Mouse (Mus musculus) adrenal gland, postnatal 4 days (tissue): ENCODE measurements around the gene Pnmal1. TPM values are rescaled to one million over a fixed set of nuclear protein-coding genes. Genes with fewer than 3 reads are reported as not detected.
A peak's percentile ranks its signal among the peaks of the same experiment; 100 is the strongest.

Experiments used
- DNase-seq, 2 experiments: peaks; one replicate each; pipeline ENCODE4 v3.0.0; 2021 to 2022; ENCODE audit warnings: low spot score in 2 of 2, mixed read lengths in 2 of 2
- total RNA-seq, 2 experiments: library from RNA; stranded (reverse); gene quantifications; 2 replicates each; pipeline ENCODE4 v1.2.3; 2021

Pnmal1 gene
- total RNA-seq, 2 experiments from 2014 or later: 7.3 to 7.8 TPM

DNA sequence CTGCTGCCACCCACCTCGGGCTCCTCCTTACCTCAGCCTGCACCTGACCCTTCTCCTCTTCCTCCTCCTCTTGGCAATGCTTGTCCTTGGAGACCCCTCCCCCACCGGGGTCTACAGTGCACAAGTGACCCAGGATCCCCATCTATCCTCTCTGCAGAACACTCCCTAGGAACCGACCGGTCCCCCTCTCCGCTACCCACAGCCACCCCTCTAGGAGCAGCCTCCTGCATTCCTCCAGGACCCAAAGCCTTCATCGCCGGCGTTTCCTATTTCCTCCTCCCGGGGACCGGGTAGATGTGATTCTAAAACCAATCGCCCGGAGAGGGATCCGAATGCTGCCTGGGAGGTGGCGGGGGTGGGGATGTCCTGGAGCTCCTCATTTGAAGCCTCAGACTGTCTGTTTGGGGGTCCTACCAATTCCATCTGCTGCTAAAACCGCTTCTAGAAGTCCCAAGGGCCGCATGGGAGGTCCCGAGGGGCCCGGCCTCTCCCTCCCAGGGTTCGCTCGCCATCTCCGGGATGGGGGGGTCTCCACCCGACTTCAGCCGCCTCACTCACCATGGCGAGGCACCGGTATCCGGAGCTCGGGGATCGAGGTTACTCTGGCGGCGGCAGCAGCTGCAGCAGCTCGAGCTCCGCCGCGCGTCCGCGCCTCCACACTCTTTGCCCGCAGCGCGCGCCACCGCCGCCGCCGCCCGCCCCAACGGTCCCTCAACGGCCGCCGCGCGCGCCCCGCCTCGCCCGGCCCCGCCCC lies 36.0 kb upstream of the Pnmal1 start:
- DNase-seq: no peak

DNA sequence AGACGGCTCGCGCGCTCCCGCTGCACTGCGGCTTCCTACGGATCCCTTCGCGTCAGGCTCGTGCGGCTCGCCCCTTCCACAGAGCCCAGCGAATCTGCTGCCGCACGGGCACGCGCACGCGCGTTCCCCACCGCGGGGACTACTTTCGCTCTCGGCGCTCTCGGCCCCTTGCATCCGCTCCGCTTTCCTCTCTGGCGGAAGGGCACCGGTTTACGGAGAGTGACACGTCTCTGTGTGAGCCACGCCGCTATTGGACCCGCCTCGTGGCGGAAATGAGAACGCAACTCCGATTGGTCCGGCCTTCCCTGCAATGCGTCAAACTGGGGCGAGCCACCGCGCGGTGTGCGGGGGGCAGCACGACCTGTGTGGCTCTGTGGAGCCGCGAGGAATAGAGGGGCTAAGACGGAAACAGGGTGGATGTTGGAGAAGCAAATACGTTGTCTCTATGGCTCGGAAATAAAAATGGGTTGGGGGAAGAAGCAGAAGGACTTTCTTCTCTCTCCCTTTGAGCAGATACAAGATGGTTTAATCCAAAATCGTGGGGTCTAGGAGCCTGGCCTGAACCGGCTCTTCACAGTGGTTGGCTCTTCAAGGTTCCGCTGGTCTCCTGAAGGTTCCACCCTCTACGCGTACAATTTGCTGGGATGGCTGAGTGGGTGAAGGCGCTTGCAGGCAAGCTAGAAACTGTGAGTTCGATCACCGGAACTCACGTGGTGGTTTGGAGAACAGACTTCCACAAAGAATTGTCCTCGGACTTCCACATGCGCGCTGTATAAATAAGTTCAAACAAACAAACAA lies 35.2 kb upstream of the Pnmal1 start, which contains the start of gene Calm3:
Gene Calm3, minus strand, starts transcription at position 78 of the 798 bp plus-strand sequence.
- DNase-seq: peak; percentile 99

DNA sequence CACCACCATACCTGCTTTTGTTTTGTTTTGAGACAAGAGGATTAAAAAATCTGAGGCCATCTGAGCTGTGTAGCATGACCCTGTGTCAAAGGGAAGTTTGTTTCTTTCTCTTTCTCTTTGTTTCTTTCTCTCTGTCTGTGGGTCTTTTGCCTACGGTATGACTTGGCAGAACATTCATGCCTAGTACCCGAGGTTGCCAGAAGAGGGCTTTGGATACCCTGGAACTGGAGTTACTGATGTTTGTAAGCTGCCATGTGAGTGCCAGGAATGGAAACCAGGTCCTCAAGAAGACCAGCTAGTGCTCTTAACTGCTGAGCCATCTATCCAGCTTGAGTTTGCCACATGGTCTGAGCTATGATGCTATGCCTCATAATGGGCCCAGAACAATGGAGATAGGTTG lies 31.1 kb upstream of the Pnmal1 start:
- no peak for DNase-seq

DNA sequence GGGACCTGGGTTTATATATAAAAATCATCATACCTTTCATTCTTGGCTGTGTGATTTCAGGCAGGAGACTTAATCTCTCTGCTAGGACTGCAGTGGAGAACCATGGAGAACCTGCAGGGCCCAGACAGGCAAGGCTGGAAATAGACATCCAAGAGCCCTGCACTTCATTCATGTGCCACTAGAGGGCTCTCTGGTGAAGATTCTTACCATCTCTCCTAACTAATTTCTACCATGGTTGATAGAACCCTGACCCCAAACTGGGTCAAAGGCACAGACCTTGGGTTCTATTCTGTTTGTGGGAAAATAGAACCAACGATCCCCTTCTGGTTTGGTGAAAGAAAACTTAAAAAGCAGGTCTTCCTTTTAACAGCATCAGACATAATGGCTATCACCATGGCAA lies 28.6 kb upstream of the Pnmal1 start:
- DNase-seq: no peak

DNA sequence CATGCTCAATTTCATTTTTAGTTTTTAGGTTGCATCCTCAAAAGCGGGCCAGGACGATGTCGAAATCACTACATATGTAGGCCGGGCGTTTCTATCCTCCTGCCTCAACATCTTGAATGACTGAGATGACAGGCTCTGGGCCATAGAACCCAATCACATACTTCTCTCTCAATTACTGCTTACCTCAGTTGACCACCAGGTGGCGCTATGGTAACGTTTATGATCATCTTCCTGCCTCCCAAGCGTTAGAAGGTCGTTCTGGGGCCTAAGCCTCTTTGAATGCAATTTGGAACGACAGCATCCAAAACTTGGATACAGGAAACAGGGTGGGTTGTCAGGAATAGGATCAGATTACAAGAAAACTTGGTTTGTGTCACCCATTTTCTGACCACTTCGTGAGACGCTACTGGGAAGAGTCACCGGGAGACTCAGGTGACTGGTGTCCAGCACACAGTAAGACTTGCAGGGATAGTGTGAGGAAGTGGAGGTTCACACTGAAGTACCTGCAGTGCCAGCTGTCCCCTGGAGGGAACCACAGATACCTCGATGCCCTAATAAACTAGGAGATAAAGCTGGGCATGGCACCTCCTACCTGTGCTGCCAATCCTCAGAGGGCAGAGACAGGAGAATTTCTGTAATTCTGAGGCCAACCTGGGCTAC lies 27.4 kb upstream of the Pnmal1 start:
- peak; percentile 66 to 74 for DNase-seq

DNA sequence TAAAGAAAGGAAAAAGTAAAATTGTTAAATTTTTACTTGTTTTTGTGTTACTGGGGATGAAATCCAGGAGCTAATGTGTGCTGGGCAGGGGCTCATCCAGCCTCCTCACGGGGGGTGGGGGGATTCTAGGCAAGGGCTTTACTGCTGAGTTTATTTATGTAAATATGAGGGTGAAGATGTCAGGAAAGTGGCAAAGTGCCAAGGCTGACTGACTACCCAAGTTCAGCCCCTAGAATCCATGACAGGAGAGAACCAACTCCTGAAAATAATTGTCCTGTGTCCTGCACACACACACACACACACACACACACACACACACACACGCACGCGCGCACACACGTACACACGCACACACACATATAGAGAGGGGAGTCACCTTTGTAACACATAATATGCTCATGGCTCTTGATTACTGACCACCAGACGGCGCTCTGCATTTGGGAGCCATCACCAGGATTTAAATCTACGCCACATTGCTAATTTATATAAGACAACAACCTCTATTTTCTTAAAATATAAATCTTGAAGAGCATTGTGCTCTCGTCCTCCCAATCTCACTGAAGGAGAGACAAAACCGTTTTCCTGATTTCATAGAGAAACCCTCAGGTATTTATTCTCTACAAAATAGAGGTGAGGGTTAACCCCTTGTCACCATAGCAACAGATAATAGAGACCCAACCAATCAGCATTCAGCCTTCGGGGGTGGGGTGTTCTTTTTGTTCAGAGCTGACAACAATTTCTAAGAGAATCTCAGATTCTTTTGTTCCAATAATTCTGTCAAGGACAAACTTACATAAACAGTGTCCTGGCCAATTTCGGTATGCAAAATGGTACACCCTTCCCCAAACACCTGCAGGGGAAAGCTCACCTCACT lies 26.5 kb upstream of the Pnmal1 start:
- no peak for DNase-seq

DNA sequence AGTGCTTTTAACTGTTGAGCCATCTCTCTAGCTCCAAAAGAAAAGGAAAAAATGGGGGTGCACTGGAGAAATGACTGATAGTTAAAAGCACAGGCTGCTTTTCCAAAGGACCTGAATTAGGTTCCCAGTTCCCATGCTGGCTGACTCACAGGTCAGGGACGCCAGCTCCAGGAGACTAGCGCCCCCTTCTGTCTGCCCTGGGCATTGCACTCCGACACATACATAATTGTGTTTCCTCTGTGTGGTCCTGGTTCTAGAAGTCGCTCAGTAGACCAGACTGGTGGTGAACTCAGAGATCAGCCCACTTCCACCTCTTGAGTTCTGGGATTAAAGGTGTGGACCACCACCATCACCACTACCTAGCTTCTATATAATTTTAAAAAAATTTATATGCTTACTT lies 22.2 kb upstream of the Pnmal1 start:
- DNase-seq: no peak

DNA sequence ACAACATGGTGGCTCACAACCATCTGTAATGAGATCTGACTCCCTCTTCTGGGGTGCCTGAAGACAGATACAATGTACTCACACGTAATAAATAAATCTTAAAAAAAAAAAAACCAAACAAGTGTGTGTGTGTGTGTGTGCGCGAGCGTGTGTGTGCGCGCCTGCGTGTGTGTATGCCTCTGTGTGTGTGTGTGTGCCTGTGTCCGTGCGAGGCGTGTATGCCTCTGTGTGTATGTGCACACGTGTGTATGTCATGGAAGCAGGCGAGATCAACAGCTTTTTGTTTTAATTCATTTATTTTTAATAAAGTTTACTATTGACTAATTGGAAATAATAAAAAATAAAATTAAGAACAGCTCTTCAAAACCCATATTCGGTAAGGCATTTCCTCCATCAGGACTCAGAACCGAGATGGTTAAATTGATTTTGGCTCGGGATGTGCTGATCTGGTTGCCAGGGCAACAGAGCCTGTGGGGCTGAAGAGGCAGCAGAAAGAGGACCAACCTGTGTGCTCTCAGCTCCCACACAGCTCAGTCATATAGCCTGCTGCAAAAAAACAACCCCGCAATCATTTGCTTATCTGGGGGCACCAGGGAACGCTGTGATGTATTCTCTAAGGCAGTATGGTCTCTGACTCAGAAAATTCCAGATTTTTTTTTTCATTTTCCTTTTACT lies 21.2 kb upstream of the Pnmal1 start:
- DNase-seq: no peak

DNA sequence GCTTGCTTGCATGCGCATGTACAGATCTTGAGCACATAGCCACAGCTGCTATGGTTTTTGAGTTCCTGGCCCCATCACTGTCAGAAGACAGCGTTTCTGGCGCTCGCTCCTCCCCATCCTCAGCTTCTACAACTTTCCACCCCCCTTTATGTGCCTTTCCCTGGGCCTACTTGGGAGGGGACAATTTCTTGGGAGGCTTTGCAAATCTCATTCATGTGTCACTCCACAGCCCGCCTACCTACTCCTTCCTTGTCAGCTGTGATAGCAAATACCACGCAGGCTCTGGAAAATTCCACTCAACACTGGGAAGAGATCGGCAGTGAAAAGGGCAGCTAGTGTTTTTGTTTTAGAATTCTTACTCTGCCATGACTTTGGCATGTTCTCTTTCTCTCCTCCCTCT lies 19.2 kb upstream of the Pnmal1 start:
- DNase-seq: no peak

DNA sequence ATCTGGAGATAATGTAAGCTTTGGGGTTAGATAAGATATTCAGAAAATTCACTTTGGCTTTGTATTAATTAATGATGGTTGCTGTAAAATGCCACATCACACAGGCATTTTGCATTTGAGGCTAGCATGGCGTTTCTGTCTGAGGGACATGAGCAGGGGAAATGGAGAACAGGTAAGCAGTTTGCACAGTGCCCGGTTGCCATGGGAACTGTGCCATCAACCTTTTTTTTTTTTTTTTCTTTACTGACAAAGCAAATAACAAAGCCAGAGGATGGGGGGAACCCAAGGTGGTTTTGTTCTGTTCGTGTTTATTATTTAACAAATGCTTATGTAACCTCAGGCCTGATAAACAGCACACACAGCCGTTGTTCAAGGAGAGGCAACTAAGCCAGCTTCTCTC lies 16.6 kb upstream of the Pnmal1 start:
- DNase-seq: no peak

DNA sequence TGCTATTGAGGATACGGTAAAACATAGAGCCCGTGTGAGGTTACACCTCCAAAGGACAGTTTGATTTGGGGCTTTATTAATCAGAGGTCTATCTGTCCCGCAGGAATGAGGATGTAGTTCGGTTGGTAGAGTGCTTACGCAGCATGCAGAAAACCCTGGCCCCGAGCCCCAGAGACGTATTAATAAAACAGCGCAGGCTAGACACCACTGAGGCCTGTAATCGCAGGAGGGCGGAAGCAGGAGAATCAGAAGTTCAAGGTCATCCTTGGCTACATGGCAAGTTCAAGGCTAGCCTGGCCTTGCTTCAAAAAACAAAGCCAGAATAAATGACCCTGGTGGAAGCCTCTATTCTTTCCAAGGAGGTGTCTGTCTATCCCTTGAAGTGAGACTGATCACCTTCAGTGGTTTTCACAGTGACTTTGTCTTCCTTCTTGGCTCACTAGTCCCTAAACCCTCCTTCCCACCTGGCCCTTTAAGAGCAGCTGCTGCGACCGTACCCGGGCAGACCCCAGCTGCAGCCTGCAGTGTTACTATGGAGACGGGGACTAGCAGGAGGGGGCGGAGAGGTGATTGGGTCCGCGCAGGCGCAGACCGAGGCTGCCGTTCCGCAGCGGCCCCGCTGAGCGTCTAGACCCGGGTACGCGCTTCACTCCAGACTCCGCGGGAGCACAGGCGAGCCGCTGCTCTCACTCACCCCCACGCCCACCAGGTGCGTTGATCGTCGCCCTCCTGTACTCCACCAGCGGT lies 15.2 kb upstream of the Pnmal1 start, which contains the start of gene Pnmal2:
Gene Pnmal2, plus strand, starts transcription at position 622 of the 747 bp plus-strand sequence.
- peak; percentile 64 to 72 for DNase-seq

DNA sequence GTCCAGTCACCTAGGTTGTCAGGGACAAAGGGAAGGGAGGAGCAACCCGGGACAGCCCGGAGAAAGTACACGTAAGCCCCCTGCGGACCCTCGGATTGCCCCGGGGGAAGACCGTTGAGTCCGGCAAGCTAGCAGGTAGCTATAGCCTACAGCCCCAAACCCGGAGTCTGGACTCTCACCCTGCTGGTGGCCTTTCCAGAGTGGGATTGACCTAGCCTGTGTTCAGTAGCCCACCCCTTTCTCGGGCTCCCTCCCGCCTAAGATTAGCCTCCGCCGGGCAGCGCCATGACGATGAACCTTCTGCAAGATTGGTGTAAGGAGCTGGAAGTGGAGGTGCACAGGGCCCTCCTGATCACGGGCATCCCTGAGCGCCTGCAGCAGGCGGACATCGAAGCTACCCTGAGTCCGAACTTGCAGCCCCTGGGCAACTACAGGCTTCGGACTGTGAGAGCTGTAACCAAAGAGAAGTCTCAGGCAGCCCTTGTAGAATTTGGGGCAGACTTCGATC lies 14.6 kb upstream of the Pnmal1 start:
- no peak for DNase-seq

DNA sequence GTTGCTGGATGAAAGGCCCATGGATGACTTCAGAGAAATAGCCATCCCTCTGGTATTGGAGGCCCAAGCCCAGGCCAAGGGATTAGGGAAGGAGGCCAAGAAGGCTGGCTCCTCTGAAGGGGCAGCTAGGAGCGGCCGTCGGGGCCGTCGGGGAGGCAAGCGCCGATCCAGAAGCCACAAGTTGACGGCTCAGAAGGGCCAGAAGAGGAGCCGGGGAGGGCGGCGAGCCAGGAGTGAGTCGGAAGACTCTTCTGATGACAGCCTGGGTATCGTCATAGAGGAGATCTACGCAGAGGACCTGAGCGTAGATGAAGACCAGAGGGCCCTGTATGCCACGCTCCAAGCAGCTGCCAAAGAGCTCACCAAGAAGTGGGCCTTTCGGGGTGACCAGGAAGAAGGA lies 14.1 kb upstream of the Pnmal1 start:
- DNase-seq: no peak

DNA sequence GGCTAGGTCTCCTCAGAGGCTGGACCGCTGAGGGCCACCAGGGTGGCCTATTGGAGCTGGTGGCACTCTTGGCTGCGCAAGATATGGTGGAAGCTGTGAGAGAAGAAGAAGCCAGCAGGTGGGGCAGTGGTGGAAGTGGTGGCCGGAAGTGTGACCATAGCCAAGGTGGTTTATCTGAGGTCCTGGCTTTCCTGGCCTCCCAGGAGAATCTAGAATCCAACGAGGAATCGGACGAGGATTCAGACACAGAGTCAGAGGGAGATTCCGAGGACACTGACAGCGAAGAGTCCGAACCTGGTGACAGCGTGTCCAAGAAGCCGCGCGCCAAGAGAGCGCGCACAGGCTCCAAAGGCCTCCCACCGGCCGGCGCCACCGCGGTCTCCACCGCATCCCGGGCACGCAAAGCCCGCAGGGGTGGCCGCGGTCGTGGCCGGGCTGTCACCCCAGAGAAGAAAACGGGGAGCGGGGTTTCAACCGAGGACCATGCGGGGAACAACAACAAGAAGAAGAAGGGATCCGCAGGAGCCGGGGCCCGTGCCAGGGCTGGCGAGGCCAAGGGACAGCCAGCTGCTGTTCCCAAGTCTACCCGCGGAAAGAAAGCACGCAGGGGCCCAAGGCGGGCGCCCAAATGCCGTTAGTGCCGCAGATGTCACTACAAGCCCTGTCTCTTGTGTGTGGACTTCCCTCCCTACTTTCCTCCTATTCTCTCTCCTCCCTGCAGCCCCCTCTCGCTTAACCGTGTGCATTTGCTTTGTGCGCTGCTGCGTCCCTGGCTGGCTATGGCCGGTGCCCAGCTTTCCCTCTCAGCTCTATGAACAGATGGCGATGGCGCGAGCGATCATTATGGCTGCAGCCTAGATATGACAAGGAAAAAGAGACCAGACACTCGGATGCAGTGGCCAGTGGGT lies 12.8 kb upstream of the Pnmal1 start:
- DNase-seq: no peak

DNA sequence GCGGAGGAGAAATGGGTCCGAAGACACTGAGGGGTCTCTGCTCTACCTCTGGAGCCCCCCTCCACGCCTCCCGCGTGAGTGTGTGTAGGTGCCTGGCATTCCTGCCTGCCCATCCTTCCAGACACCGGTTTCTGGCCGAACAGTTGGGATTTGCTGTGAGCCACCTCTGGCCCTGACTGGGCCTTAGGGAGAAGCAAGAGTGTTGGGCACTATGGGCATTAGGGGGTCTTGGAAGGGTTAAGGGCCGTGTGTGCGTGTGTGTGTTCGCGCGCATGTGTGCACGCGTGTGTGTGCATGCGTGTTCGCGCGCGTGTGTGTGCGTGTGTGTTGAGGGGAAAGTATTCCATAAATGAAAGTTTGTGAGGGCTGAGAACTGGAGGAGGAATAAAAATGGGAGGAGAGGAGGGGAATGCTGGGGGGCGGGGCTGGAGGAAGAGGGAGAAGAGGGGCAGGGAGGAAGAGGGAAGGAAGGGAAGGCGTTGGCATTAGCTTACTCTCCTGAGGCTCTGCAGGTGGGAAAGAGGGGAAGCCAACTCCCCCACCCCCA lies 12.1 kb upstream of the Pnmal1 start:
- no peak for DNase-seq

DNA sequence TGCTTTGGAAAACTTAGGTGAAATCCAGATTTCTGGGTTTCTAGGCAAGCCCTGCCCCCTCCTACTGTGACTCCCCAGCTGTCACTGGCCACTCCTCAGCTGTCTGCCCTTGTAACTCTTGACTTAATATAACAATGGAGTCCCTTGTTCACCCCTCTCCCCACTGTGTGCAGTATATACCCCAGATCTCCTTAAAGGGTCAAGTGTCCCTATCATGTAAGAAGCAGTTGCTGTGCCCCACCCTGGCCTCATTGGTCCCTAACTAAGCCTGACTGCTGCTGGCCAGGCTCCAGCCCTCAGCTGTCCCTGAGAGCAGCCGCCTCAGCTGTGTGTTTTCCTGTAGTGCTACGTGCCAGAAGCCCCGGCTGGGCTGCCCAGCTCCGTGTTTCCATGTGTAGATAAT lies 11.5 kb upstream of the Pnmal1 start:
- DNase-seq: no peak

DNA sequence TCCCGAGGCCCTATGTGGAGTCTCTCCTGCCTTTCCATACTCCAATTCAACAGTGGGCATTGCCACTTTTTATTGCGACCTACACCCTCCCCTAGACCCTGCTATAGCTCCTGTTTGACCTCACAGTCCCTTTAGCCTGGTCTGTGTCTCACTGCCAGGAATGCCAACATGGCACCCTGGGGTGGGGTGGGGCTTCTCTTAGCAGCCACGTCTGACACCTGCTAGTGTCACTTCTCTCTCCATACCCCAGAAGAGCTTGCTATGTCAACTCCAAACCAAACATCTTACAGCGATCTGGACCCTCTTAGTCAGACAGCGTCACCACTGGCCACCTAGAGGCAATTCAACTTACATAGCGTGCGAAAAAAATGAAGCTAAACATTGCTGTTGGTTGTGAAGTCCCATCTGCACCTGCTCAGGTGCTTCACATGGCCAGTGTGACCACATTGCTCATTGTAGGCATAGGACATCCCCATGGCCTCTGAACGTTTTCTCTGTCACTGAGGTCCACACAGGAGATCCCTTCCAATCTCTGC lies 10.5 kb upstream of the Pnmal1 start:
- DNase-seq: no peak
